Mouse (Mus musculus): ENCODE data around the gene Cfap61.
A peak's percentile ranks its signal among the peaks of the same experiment; 100 is the strongest.

The Cfap61 gene

GRCm38 (mm10) chr2:146009596-146010349, 75.2 kb downstream of the Cfap61 start:
- DNase-seq (ENCODE audit: low read depth, low spot score), result no peak

GRCm38 (mm10) chr2:146010816-146011215, 76.2 kb downstream of the Cfap61 start:
- DNase-seq (ENCODE audit: low read depth, low spot score), result no peak

- DNase-seq (ENCODE audit: low read depth, low spot score), result no peak
Observed at GRCm38 (mm10) chr2:146015341-146016186, 81.0 kb downstream of the Cfap61 start.

GRCm38 (mm10) chr2:146022846-146023245, 88.3 kb downstream of the Cfap61 start:
- no peak for DNase-seq (ENCODE audit: low read depth, low spot score)

- no peak for DNase-seq (ENCODE audit: low read depth, low spot score)
Observed at GRCm38 (mm10) chr2:146043640-146044039, 109.1 kb downstream of the Cfap61 start.

- no peak for DNase-seq (ENCODE audit: low read depth, low spot score)
Observed at GRCm38 (mm10) chr2:146044926-146045890, 110.6 kb downstream of the Cfap61 start.

GRCm38 (mm10) chr2:146047691-146048090, 113.1 kb downstream of the Cfap61 start:
- no peak for DNase-seq (ENCODE audit: low read depth, low spot score)

- no peak for DNase-seq (ENCODE audit: low read depth, low spot score)
Observed at GRCm38 (mm10) chr2:146048221-146048829, 113.7 kb downstream of the Cfap61 start.

- DNase-seq (ENCODE audit: low read depth, low spot score), result peak; percentile 26
Observed at GRCm38 (mm10) chr2:146049339-146049738, 114.8 kb downstream of the Cfap61 start.

GRCm38 (mm10) chr2:146050069-146050468, 115.5 kb downstream of the Cfap61 start:
- no peak for DNase-seq (ENCODE audit: low read depth, low spot score)

- no peak for DNase-seq (ENCODE audit: low read depth, low spot score)
Observed at GRCm38 (mm10) chr2:146051334-146051733, 116.8 kb downstream of the Cfap61 start.

GRCm38 (mm10) chr2:146057123-146057522, 122.5 kb downstream of the Cfap61 start:
- no peak for DNase-seq (ENCODE audit: low read depth, low spot score)

GRCm38 (mm10) chr2:146058791-146059190, 124.2 kb downstream of the Cfap61 start:
- no peak for DNase-seq (ENCODE audit: low read depth, low spot score)

- DNase-seq (ENCODE audit: low read depth, low spot score), result no peak
Observed at GRCm38 (mm10) chr2:146061421-146062300, 127.1 kb downstream of the Cfap61 start.

GRCm38 (mm10) chr2:146062330-146063092, 127.9 kb downstream of the Cfap61 start:
- DNase-seq (ENCODE audit: low read depth, low spot score), result peak; percentile 65

GRCm38 (mm10) chr2:146063093-146064074, 128.8 kb downstream of the Cfap61 start:
- no peak for DNase-seq (ENCODE audit: low read depth, low spot score)

- DNase-seq (ENCODE audit: low read depth, low spot score), result no peak
Observed at GRCm38 (mm10) chr2:146067364-146067763, 132.8 kb downstream of the Cfap61 start.

GRCm38 (mm10) chr2:146073300-146073699, 138.7 kb downstream of the Cfap61 start:
- DNase-seq (ENCODE audit: low read depth, low spot score), result peak; percentile 47

Data from mesoderm, embryonic 11.5 days (tissue).